Mouse (Mus musculus): ENCODE results near the gene Olfr142.
"Not testable (repeated sequence)": the region's sequence is repeated elsewhere in the genome, so short reads cannot be mapped to it uniquely, and the experiment has no call there.

Gene Olfr142

DNA sequence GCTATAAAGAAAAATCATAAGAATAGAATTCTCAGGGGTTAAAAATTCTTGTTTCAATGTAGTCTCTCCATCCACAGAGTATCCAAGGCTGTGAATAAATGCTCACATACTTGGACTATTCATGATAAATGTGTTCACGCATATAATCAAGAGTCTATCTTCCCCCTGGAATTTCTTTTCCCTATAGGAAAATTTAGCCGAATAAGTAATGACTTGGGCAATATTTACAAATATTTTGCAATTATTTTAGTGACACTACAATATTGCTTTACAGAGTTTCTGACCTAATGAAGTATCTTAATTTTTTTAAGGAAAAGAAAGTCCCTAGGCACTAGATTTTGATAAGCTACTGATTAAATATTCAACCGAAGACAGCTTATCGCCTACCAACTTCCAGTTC, at the start of gene Olfr142:
TSS of gene Olfr142 (minus strand) at position 101 of the 400 bp plus-strand sequence.
- no peak for DNase-seq (ENCODE audit: low read depth, low spot score)

DNA sequence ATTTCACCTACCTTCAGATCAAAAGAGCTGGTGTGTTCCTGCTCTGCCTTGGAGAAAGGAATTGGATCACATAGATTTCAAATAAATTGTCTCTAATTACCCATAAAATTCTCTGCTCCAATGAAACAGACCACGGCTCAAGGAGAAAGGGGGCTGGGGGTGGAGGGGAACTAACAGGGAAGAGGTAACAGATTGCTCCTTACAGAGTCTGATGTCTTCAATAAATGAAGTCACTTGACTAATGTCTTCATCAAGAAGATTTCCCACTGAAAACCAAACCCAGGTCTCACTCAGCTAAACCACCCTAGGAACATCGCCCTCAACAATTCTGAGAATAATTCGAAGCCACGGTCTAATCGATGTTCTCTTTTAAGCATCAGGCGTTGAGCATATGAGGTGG, 35.3 kb upstream of the Olfr142 start, which contains the start of gene Olfr1272:
TSS of gene Olfr1272 (minus strand) at position 101 of the 400 bp plus-strand sequence.
- DNase-seq (ENCODE audit: low read depth, low spot score): no peak

DNA sequence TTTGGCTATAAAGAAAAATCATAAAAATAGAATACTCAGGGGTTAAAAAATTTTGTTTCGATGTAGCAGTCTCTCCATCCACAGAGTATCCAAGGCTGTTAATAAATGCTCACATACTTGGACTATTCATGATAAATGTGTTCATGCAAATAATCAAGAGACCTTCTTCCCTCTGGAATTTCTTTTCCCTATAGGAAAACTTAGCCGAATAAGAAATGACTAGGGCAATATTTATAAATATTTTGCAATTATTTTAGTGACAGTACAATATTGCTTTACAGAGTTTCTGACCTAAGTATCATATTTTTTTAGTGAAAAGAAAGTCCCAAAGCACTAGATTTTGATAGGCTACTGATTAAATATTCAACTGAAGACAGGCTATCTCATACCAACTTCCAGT, 13.5 kb upstream of the Olfr142 start, which contains the start of gene Olfr1271:
TSS of gene Olfr1271 (minus strand) at position 101 of the 400 bp plus-strand sequence.
- no peak for DNase-seq (ENCODE audit: low read depth, low spot score)

DNA sequence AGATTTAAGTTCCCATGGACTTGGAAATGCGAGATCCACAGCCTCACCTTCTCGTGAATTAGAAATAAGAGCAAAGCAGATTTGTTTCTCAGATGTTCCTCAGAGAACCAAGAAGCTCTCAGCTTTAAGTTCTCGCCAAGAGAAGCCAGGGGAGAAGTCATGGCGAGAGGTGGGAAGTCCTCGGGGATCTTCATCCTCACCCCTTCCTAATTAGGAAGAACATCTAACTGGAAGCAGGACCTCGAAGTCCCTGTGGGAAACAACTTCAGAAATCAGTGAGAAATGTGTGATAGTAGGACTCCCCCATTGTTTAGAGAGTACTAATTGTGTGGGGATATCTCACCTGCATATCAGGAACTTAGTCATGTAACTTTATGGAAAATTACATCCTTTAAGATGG, 33.0 kb downstream of the Olfr142 start, which contains the start of gene Olfr1506:
TSS of gene Olfr1506 (minus strand) at position 101 of the 400 bp plus-strand sequence.
- not testable (repeated sequence) for DNase-seq (ENCODE audit: low read depth, low spot score)

Measured in R1 (cell line).